Mouse (Mus musculus) embryonic facial prominence, embryonic 14.5 days (tissue): Measurements from ENCODE around the gene Krt75. TPM values are rescaled to one million over a fixed set of nuclear protein-coding genes. Genes with fewer than 3 reads are reported as not detected.

Experiments
- ATAC-seq: fragments of 200-750 bp; cut with Nextera tagmentation; 2 replicates; pipeline ENCODE4 v1.8.0; 2017; ENCODE audit warnings: low read depth, moderate number of reproducible peaks, moderate TSS enrichment
- DNase-seq: peaks from one replicate; pipeline ENCODE4 v3.0.0-alpha.2; 2015; ENCODE audit warnings: low spot score
- H3K27ac ChIP-seq: fragments of 300-500 bp; sonication (generic); replicated peaks from 2 replicates; pipeline ENCODE4 v1.5.1; 2014; ENCODE audit warnings: low read depth, mild to moderate bottlenecking, low read length, moderate library complexity
- H3K27me3 ChIP-seq: fragments of 300-500 bp; sonication (generic); replicated peaks from 2 replicates; pipeline ENCODE4 v1.6.1; 2014; ENCODE audit warnings: low read length; ENCODE audit not compliant: control insufficient read depth, insufficient read depth
- H3K36me3 ChIP-seq: fragments of 300-500 bp; sonication (generic); 2 replicates; pipeline ENCODE4 v1.6.1; 2014; ENCODE audit warnings: low read length, mixed read lengths; ENCODE audit not compliant: control insufficient read depth, insufficient read depth
- H3K4me1 ChIP-seq: fragments of 300-500 bp; sonication (generic); 2 replicates; pipeline ENCODE4 v1.6.1; 2014; ENCODE audit warnings: antibody characterized with exemption, low read length; ENCODE audit not compliant: control insufficient read depth, insufficient read depth
- H3K4me2 ChIP-seq: fragments of 300-500 bp; sonication (generic); 2 replicates; pipeline ENCODE4 v1.6.1; 2014; ENCODE audit warnings: low read depth, mild to moderate bottlenecking, low read length, moderate library complexity, mixed read lengths
- H3K4me3 ChIP-seq: fragments of 300-500 bp; sonication (generic); 2 replicates; pipeline ENCODE4 v1.5.1; 2014; ENCODE audit warnings: low read depth, mild to moderate bottlenecking, low read length
- H3K9ac ChIP-seq: fragments of 300-500 bp; sonication (generic); 2 replicates; pipeline ENCODE4 v1.6.1; 2014; ENCODE audit warnings: low read depth, mild to moderate bottlenecking, low read length, moderate library complexity, mixed read lengths
- H3K9me3 ChIP-seq: fragments of 300-500 bp; sonication (generic); 2 replicates; pipeline ENCODE4 v1.6.1; 2016; ENCODE audit warnings: low read length; ENCODE audit not compliant: control insufficient read depth
- WGBS: fragments of 180-500 bp; shearing (Covaris S2); extraction: QIAGEN DNeasy Blood & Tissue Kit; methylation state at CpG from one replicate; pipeline ENCODE4 v1.1.7; 2014; 5-methylcytosine and 5-hydroxymethylcytosine counted together
- polyA plus RNA-seq: library from polyadenylated mRNA; unstranded; fragments of >200 nt; fragmentation: Nextera tagmentation; extraction: Ambion mirVana; gene quantifications from 2 replicates; pipeline ENCODE4 v1.2.1, GENCODE M21; 2014

The Krt75 gene
- polyA plus RNA-seq, 1 experiment from 2014 or later = 2.3 TPM

GRCm38 (mm10) chr15:101558034-101558646 lies 15.6 kb downstream of the Krt75 start:
- 23% methylated on average over 6 of the region's 7 CpGs for WGBS
- DNase-seq = no peak

GRCm38 (mm10) chr15:101553169-101553568 lies 20.5 kb downstream of the Krt75 start:
- H3K4me3 ChIP-seq = no peak overlapping the region
- peak overlapping the region; percentile 38 for H3K4me2 ChIP-seq
- H3K27me3 ChIP-seq = no peaks in the 10 kb centered on the region
- no peak overlapping the region for H3K27ac ChIP-seq
- H3K9me3 ChIP-seq = no peaks in the 10 kb centered on the region
- ATAC-seq (peak; percentile 91), DNase-seq (peak; percentile 81)
- WGBS = 1% methylated on average over 10 of the region's 11 CpGs
- no peak overlapping the region for H3K9ac ChIP-seq
- no peaks in the 10 kb centered on the region for H3K36me3 ChIP-seq
- H3K4me1 ChIP-seq = peaks cover 10% of the 10 kb centered on the region

More at GRCm38 (mm10) chr15:101558034-101558646, 15.6 kb downstream of the Krt75 start:
- Histone ChIP-seq H3K27me3 (no peaks in the 10 kb centered on the region), H3K4me3 (no peak overlapping the region), H3K9me3 (no peaks in the 10 kb centered on the region), H3K36me3 (no peaks in the 10 kb centered on the region), H3K4me2 (no peak overlapping the region), H3K9ac (no peak overlapping the region), H3K27ac (no peak overlapping the region), H3K4me1 (peaks cover 7% of the 10 kb centered on the region)
- ATAC-seq = peak; percentile 48; the same call in 1 of the 2 replicates

- ATAC-seq (no peak), DNase-seq (no peak)
- Histone ChIP-seq H3K9ac (no peak overlapping the region), H3K27me3 (no peaks in the 10 kb centered on the region), H3K4me2 (no peak overlapping the region), H3K9me3 (no peaks in the 10 kb centered on the region), H3K27ac (no peak overlapping the region), H3K36me3 (no peaks in the 10 kb centered on the region), H3K4me3 (no peak overlapping the region), H3K4me1 (peaks cover 5% of the 10 kb centered on the region)
- WGBS = 86% methylated on average over 8 of the region's 8 CpGs
Measured at GRCm38 (mm10) chr15:101552188-101552587, 21.5 kb downstream of the Krt75 start.

GRCm38 (mm10) chr15:101550567-101550966 lies 23.1 kb downstream of the Krt75 start, which contains the start of gene Krt82:
TSS of gene Krt82 (minus strand) at chr15:101550667.
- Histone ChIP-seq H3K9ac (no peak within 1 kb of the TSS), H3K27me3 (no peaks in the 10 kb centered on the region), H3K9me3 (no peaks in the 10 kb centered on the region), H3K4me1 (peaks cover 5% of the 10 kb centered on the region), H3K4me2 (no peak within 1 kb of the TSS), H3K27ac (no peak within 1 kb of the TSS), H3K36me3 (no peaks in the 10 kb centered on the region), H3K4me3 (no peak within 1 kb of the TSS)
- WGBS = 84% methylated on average over 7 of the region's 7 CpGs
- ATAC-seq (no peak), DNase-seq (no peak)

DNA sequence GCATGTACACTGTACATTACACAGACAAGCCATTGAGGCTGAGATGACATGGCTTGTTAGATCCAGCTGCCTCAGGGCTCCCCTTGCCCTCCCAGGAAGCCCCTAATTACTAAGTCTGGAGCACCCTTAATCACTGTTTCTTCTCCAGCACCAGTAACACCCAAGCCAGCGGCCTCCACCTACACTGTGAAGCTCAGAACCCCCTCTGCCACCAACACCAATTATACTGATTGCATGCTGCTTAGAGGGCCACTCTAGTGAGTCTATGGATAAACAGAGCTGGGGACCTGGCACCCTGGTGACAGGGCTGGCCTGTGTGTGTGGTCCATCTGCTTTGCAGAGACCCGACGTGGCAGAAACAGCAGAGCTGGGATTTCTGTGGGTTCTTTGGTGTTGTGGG lies 29.2 kb downstream of the Krt75 start:
- no peak for DNase-seq
- whole genome bisulfite sequencing = 58% methylated on average over 3 of the region's 3 CpGs

GRCm38 (mm10) chr15:101542543-101542942 lies 31.2 kb downstream of the Krt75 start:
- H3K9me3 ChIP-seq = no peaks in the 10 kb centered on the region
- no peak for ATAC-seq
- 56% methylated on average over 8 of the region's 9 CpGs for WGBS
- DNase-seq = no peak
- no peak overlapping the region for H3K9ac ChIP-seq
- no peak overlapping the region for H3K4me2 ChIP-seq
- H3K27ac ChIP-seq = no peak overlapping the region
- H3K4me3 ChIP-seq = no peak overlapping the region
- H3K4me1 ChIP-seq = peaks cover 3% of the 10 kb centered on the region; the same call in 1 of the 2 replicates
- no peaks in the 10 kb centered on the region for H3K27me3 ChIP-seq
- H3K36me3 ChIP-seq = no peaks in the 10 kb centered on the region

More for the DNA sequence above, 29.2 kb downstream of the Krt75 start:
- no peak overlapping the region for H3K9ac ChIP-seq
- no peaks in the 10 kb centered on the region for H3K36me3 ChIP-seq
- H3K27ac ChIP-seq = no peak overlapping the region
- no peaks in the 10 kb centered on the region for H3K9me3 ChIP-seq
- H3K4me1 ChIP-seq = peaks cover 3% of the 10 kb centered on the region; the same call in 1 of the 2 replicates
- H3K4me2 ChIP-seq = no peak overlapping the region
- no peak for ATAC-seq
- no peak overlapping the region for H3K4me3 ChIP-seq
- H3K27me3 ChIP-seq = no peaks in the 10 kb centered on the region

GRCm38 (mm10) chr15:101538580-101538900 lies 35.2 kb downstream of the Krt75 start:
- H3K9me3 ChIP-seq = no peaks in the 10 kb centered on the region
- H3K27ac ChIP-seq = no peak overlapping the region
- no peak overlapping the region for H3K4me2 ChIP-seq
- H3K36me3 ChIP-seq = no peaks in the 10 kb centered on the region
- ATAC-seq (peak; percentile 42; the same call in 1 of the 2 replicates), DNase-seq (peak; percentile 44)
- H3K27me3 ChIP-seq = no peaks in the 10 kb centered on the region
- H3K4me1 ChIP-seq = peaks cover 3% of the 10 kb centered on the region; the same call in 1 of the 2 replicates
- 47% methylated on average over 4 of the region's 4 CpGs for WGBS
- H3K4me3 ChIP-seq = no peak overlapping the region
- no peak overlapping the region for H3K9ac ChIP-seq

GRCm38 (mm10) chr15:101537864-101538579 lies 35.7 kb downstream of the Krt75 start:
- 31% methylated on average over 7 of the region's 7 CpGs for WGBS
- Histone ChIP-seq H3K27ac (no peak overlapping the region; the same call in 1 of the 2 replicates), H3K36me3 (no peaks in the 10 kb centered on the region), H3K4me1 (peaks cover 3% of the 10 kb centered on the region; the same call in 1 of the 2 replicates), H3K4me3 (no peak overlapping the region), H3K9me3 (no peaks in the 10 kb centered on the region), H3K9ac (no peak overlapping the region), H3K4me2 (no peak overlapping the region), H3K27me3 (no peaks in the 10 kb centered on the region)
- peak; percentile 60; the same call in 1 of the 2 replicates for ATAC-seq
- peak; percentile 57 for DNase-seq
